Mouse (Mus musculus) spleen, postnatal 4 days (tissue): ENCODE measurements around the gene Cysltr2.

Experiments
- DNase-seq, 2 experiments: peaks; one replicate each; pipeline ENCODE4 v3.0.0; 2022; ENCODE audit warnings: low spot score in 2 of 2

Gene Cysltr2

GRCm38 (mm10) chr14:72985113-72985512 is 63.8 kb downstream of the Cysltr2 start:
- DNase-seq: peak in 1 of 2 experiments; percentile 9

DNA sequence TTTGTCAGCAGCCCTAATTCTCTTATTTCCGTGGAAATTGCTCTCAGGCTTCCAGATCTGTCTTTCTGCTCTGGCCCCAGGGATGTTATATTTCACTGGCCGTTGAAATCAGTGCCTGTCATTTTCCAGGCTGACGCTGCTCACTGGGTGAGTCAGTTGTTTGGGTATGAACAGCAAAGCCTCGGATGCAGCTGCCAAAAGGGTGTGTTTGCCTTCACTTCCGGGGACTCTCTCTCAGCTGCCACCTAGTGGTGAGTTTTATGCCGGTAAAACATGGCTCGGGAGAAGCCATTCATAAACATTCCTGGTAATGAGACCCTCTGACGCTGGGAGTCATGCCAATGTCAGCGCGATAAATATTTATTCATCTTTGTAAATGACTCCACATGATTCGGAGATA is 65.5 kb downstream of the Cysltr2 start:
- peak; percentile 51 to 80 for DNase-seq

DNA sequence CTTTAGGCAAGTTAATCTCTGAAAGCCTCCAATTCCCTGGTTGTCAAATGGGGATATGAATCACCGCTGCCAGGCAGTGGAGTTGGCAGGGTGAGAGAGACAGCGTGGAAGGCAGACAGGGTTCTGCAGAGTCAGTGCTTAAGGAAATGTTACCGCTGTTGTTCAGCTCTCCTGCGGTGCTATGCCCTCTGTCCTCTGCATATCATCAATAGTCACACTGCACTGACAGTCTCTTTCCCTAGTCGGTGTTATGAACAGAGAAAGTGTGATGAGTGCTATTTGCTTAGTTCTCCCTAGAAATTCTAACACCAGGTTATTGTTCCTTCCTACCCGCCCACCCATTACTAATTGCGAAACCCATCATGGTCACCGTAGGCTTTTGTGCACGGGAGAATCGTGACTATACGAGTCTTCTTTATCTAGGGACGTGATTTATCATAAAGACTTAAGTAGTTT is 65.9 kb downstream of the Cysltr2 start:
- DNase-seq: peak in 1 of 2 experiments; percentile 38

- peak in 1 of 2 experiments; percentile 22 for DNase-seq
Measured at GRCm38 (mm10) chr14:72980761-72981160, 68.2 kb downstream of the Cysltr2 start.

- DNase-seq: peak in 1 of 2 experiments; percentile 57
Measured at GRCm38 (mm10) chr14:72980106-72980505, 68.8 kb downstream of the Cysltr2 start.

- DNase-seq: peak in 1 of 2 experiments; percentile 18
Measured at GRCm38 (mm10) chr14:72976111-72976510, 72.8 kb downstream of the Cysltr2 start.
